Mouse (Mus musculus): Measurements from ENCODE around the gene Zfp740. TPM values are rescaled to one million over a fixed set of nuclear protein-coding genes. Genes with fewer than 3 reads are reported as not detected.
"Not testable (repeated sequence)": the region's sequence is repeated elsewhere in the genome, so short reads cannot be mapped to it uniquely, and the experiment has no call there.

The Zfp740 gene
- polyA plus RNA-seq (2012; ENCODE audit: insufficient read depth, insufficient read length, low replicate concordance, missing spikeins) = 123 TPM in 1 of 2 replicates, not detected in the other

DNA sequence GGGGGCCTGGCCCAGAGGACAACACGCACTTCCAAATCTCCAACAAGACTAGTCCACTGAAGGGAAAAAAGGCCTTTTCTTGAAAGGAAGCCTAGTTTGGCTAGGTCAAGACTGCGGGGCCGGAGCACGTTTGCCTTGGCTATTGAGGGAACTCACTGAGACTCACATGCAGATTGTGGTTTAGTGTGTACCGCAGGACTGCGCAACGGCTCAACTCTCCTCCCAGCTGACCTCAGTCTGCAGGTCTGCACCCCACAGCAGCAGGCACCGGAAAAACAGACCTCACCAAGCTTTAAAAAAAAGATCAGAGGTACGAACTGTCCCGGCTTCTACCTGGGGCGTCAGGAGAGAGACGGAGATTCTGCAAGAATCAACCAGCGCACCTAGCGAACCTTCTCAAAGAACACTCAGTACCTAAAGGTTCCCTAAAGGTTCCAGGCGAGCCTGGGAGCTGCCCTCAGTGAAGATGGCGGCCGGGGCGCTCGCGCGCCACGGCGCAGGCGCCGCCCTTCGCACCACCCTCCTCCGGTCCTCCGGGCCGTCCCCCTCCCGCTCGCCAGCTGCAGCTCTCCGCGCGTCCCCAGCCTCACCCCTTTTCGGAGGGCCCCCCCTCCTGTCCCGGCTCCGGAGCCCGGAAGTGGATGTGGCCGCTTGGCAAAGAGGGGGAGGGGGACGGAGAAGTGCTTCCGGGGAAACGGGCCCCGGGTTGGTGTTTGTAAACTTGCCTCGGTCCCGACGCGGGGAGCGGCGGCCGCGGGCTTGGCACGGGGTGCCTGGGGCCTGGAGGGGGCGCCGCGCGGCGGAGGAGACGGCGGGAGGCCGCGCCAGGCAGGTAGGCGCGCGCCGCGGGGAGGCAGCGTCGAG lies at the start of gene Zfp740:
Gene Zfp740, plus strand, starts transcription at position 279 of the 864 bp plus-strand sequence.
- WGBS = under 1% methylated on average over 68 of the region's 68 CpGs
- TF ChIP-seq CTCF (IDR thresholded peaks at IDR 0.05; ENCODE audit: insufficient read depth, low read depth, low read length) = no peak
- peak; percentile 78 for TF ChIP-seq POLR2A (IDR thresholded peaks at IDR 0.05; ENCODE audit: insufficient read depth, low read depth, low read length)
- H3K4me1 ChIP-seq (ENCODE audit: control insufficient read depth, insufficient read depth, low read length) = peaks cover 17% of the 10 kb centered on the region
- H3K27ac ChIP-seq (ENCODE audit: insufficient read depth, low read depth, low read length) = peak within 1 kb of the TSS; percentile 98
- H3K4me3 ChIP-seq (ENCODE audit: insufficient read depth, low read depth, low read length) = peak within 1 kb of the TSS; percentile 97

DNA sequence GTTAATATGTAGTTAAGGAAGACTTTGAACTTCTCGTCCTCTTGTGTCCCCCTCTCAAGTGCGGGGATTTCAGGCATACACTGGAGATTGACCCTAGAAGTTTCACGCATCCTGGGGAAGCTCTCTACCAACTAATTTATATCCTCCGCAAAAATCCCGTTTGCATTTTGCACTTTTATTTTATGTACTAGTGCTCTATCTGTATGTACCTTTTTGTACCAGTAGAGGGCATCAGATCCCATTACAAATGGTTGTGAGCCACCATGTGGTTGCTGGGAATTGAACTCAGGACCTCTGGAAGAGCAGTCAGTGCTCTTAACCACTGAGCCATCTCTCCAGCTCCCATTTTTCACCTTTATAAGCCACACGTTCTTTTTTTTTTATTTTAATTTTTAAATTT lies 48.0 kb upstream of the Zfp740 start:
- 97% methylated on average over 6 of the region's 6 CpGs for WGBS
- H3K4me1 ChIP-seq (ENCODE audit: control insufficient read depth, insufficient read depth, low read length); H3K27ac ChIP-seq (ENCODE audit: insufficient read depth, low read depth, low read length); H3K4me3 ChIP-seq (ENCODE audit: insufficient read depth, low read depth, low read length): not testable (repeated sequence)

- TF ChIP-seq CTCF (IDR thresholded peaks at IDR 0.05; ENCODE audit: insufficient read depth, low read depth, low read length) = no peak
- TF ChIP-seq POLR2A (IDR thresholded peaks at IDR 0.05; ENCODE audit: insufficient read depth, low read depth, low read length) = no peak
Observed at GRCm38 (mm10) chr15:102156836-102157235, 46.2 kb upstream of the Zfp740 start.

DNA sequence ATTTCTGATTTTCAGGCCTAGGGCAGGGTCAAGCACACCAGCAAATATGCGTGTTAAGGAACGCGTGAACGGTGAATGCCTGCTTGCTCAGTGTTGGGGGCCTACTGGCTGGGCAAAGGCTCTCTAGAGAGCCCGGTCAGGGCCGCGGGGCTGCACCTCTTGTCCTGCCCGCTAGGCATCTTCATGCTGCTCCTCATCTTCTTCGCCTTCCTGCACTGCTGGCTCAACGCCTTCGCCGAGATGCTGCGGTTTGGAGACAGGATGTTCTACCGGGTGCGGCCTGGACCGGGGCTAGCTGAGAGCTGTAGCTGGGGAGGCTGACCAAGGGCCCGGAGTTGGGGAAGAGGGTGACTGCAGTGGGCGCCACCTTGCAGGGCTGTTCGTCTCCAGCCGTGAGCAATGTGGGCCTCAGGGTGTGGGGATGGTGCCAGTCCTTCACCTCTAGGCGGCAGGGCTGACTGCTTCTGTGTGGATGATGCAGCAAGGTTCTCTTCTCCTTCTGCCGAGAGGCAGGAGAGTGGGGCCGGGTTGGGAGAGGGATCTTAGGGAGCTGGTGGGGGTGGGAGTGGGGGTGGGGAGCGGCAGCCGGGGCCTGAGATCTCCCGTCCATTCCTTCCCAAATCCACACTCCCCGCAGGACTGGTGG lies 42.5 kb upstream of the Zfp740 start:
- TF ChIP-seq POLR2A (IDR thresholded peaks at IDR 0.05; ENCODE audit: insufficient read depth, low read depth, low read length) (no peak), CTCF (IDR thresholded peaks at IDR 0.05; ENCODE audit: insufficient read depth, low read depth, low read length) (no peak)
- Histone ChIP-seq H3K4me1 (ENCODE audit: control insufficient read depth, insufficient read depth, low read length) (0 out of 2 replicates have a peak, but pooled peaks cover 3% of the 10 kb centered on the region), H3K4me3 (ENCODE audit: insufficient read depth, low read depth, low read length) (no peak overlapping the region), H3K27ac (ENCODE audit: insufficient read depth, low read depth, low read length) (no peak overlapping the region)
- 74% methylated on average over 27 of the region's 27 CpGs for WGBS

More at GRCm38 (mm10) chr15:102156836-102157235, 46.2 kb upstream of the Zfp740 start:
- Histone ChIP-seq H3K27ac (ENCODE audit: insufficient read depth, low read depth, low read length) (no peak overlapping the region), H3K4me1 (ENCODE audit: control insufficient read depth, insufficient read depth, low read length) (0 out of 2 replicates have a peak, but pooled peaks cover 3% of the 10 kb centered on the region), H3K4me3 (ENCODE audit: insufficient read depth, low read depth, low read length) (no peak overlapping the region)
- 44% methylated on average over 20 of the region's 20 CpGs for WGBS

GRCm38 (mm10) chr15:102163900-102164693 lies 39.0 kb upstream of the Zfp740 start:
- Histone ChIP-seq H3K4me1 (ENCODE audit: control insufficient read depth, insufficient read depth, low read length) (no peaks in the 10 kb centered on the region), H3K4me3 (ENCODE audit: insufficient read depth, low read depth, low read length) (no peak overlapping the region), H3K27ac (ENCODE audit: insufficient read depth, low read depth, low read length) (no peak overlapping the region)
- no peak for TF ChIP-seq CTCF (IDR thresholded peaks at IDR 0.05; ENCODE audit: insufficient read depth, low read depth, low read length)
- TF ChIP-seq POLR2A (IDR thresholded peaks at IDR 0.05; ENCODE audit: insufficient read depth, low read depth, low read length) = no peak
- WGBS = 56% methylated on average over 3 of the region's 3 CpGs

DNA sequence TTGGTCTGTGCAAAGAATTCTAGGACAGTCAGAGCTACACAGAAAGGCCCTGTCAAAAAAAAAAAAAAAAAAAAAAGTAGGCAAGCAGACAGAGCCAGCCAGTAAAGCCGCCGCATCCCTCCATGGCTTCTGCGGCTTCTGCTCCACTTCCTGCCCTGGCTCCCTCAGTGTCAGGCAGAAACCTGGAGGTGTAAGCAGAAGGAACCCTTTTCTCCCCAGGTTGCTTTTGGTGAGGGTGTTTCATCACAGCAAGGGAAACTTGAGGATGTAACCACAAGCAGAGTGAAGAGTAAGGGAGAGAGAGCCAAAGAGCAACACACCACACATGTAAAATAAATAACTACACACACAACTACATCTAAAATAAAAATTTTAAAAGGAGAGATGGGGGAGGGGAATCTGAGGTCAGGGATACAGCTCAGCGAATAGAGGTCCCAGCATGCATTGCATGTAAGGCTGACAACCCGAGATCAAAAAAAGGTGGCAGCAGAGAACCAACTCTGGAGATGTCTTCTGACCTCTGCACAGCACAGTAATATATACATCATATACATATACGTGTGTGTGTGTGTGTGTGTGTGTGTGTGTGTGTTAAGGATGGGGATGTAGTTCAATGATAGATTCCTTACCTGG lies 37.5 kb upstream of the Zfp740 start:
- TF ChIP-seq CTCF (IDR thresholded peaks at IDR 0.05; ENCODE audit: insufficient read depth, low read depth, low read length) = no peak
- no peak for TF ChIP-seq POLR2A (IDR thresholded peaks at IDR 0.05; ENCODE audit: insufficient read depth, low read depth, low read length)
- Histone ChIP-seq H3K4me1 (ENCODE audit: control insufficient read depth, insufficient read depth, low read length) (no peaks in the 10 kb centered on the region), H3K4me3 (ENCODE audit: insufficient read depth, low read depth, low read length) (no peak overlapping the region), H3K27ac (ENCODE audit: insufficient read depth, low read depth, low read length) (no peak overlapping the region)
- 61% methylated on average over 6 of the region's 6 CpGs for WGBS

- WGBS = 72% methylated on average over 6 of the region's 6 CpGs
- Histone ChIP-seq H3K4me3 (ENCODE audit: insufficient read depth, low read depth, low read length) (no peak overlapping the region), H3K4me1 (ENCODE audit: control insufficient read depth, insufficient read depth, low read length) (no peaks in the 10 kb centered on the region), H3K27ac (ENCODE audit: insufficient read depth, low read depth, low read length) (no peak overlapping the region)
- TF ChIP-seq CTCF (IDR thresholded peaks at IDR 0.05; ENCODE audit: insufficient read depth, low read depth, low read length) (no peak), POLR2A (IDR thresholded peaks at IDR 0.05; ENCODE audit: insufficient read depth, low read depth, low read length) (no peak)
Observed at GRCm38 (mm10) chr15:102167620-102168021, 35.4 kb upstream of the Zfp740 start.

DNA sequence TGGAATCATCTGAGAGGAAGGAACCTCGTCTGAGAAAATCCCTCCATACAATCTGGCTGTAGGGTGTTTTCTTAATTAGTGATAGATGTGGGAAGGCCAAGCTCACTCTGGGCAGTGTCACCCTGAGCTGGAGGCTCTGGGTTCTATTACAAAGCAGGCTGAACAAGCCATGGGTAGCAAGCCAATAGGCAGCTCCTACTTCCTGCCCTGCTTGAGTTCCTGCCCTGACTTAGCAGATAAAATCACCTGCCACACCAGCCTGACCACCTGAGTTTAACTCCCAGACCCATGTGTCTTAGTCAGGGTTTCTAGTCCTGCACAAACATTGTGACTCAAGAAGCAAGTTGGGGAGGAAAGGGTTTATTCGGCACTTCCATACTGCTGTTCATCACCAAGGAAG lies 34.0 kb upstream of the Zfp740 start:
- Histone ChIP-seq H3K4me3 (ENCODE audit: insufficient read depth, low read depth, low read length) (no peak overlapping the region), H3K27ac (ENCODE audit: insufficient read depth, low read depth, low read length) (no peak overlapping the region), H3K4me1 (ENCODE audit: control insufficient read depth, insufficient read depth, low read length) (no peaks in the 10 kb centered on the region)
- 69% methylated on average over 2 of the region's 2 CpGs for WGBS
- TF ChIP-seq POLR2A (IDR thresholded peaks at IDR 0.05; ENCODE audit: insufficient read depth, low read depth, low read length) (no peak), CTCF (IDR thresholded peaks at IDR 0.05; ENCODE audit: insufficient read depth, low read depth, low read length) (no peak)

All from olfactory bulb, adult 2 months (tissue).